Mouse (Mus musculus): ENCODE results near the gene Mael.
A peak's percentile ranks its signal among the peaks of the same experiment; 100 is the strongest.

Mael gene

DNA sequence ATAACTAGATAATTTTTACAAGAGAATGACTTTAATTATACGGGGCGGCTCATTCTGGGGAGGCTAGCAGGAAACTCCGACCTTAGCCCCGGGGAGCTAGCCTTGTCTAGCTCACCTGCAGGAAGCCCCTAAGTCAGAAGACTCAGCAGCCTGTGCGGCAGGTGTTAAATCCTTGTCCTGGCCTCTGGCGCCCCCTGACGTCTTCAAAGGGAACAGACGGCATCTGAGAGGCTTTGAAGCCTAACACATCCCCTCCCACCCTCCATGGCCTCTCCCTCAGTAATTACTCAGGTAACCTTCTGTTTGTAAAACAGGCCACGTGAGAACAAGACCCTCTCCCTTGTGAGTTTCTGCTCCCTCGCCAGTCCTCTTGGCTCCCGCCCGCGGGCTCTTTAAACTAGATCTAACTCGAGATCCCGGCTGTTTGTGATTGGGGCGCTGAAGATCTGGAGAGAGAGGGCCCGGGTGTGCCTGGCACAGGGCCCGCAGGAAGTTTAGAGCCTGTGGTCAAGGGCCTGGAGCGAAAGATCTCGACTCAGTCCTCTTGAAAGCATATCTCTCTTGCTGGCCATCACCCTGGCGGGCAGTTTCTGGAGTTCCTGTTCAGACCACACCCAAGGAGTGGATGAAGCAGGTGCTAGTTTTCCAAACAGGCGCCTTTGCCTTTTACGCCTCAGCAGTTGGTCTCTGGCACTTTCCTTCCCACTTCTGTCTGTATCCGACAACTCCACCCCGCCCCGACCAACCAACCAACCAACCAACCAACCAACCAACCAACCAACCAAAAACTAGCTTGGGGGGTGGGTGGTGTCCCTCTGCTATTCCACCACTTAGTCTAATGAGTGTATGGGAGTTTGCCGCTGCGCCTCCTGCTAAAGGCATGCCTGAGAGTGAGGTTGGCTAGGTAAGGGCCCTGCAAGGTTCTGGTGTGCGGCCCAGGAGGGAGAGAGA lies 84.1 kb downstream of the Mael start:
- DNase-seq (ENCODE audit: low read depth, low spot score) = peak; percentile 87

DNA sequence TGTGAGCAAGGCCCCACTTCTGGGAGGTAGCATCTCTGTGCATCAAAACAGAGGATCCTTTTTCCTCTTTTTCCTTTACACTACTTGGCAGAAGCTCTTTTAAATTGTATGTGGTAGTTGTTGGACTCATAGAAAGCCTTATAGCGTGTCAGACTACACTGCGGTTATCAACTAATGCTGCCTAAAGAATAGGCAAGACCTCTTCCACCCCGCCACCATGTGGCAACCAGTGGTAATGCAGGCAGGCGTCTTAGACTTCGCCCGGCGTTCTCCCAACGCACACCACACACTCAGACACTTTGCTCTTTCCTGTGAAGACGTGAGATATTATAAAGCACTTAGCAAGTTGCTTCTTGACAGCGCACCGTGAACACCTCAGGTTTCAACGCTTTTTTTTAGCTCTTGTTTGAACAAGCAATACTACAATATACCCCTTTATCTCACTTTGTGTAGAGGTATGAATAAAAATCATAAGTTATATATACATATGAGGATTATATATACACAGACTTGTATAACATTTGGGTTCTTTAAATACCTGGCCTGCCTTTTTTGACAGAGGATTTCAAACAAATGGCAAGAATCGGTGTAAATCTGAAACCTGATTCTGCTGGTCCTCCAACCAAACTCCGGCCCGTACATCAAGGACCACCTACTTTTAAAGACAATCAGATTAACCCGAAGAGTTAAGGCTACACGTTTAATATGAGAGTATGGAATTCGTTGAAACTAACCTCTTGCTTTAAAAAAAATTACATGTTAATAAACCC lies 85.0 kb downstream of the Mael start:
- peak; percentile 92 for DNase-seq (ENCODE audit: low read depth, low spot score)

DNA sequence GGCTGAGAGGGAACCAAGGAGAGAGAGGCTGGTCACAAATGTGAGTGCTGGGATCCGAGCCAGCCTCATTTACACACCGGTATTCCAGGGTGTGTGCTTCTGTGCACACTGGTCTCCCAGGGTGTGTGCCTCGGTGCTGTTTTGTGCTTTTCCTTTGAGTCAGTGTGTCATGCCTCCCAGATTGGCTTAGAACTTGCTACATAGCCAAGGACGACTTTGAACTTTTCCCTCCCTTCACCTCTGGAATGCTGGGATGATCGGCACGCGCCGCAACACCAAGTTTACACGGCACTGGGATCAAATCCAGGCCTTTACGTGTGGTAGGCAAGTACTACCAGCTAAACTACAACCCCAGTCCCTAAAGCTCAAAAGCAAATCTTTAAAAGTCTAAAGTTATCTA lies 86.5 kb downstream of the Mael start:
- no peak for DNase-seq (ENCODE audit: low read depth, low spot score)

DNA sequence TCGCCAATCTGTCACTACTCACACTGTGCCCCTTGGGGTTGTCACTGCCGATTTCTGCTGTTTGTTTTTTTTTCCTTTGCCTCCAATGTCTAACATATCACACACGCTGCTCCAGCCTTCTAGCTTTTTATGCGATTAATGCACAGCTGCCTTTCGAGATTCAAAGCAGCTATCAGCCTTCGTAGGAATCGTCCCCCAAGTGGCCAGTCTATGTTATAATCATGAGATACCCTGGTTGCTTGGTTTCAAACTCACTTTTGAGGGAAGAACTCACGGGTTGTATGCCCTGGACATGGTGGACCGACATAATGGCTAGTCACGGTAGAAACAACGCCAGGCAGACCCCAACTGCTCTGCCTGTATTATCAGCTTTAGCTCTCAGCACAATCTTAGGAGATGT lies 87.2 kb downstream of the Mael start:
- no peak for DNase-seq (ENCODE audit: low read depth, low spot score)
